Mouse (Mus musculus): ENCODE data around the gene Cenpx. TPM values are rescaled to one million over a fixed set of nuclear protein-coding genes. Genes with fewer than 3 reads are reported as not detected.

The Cenpx gene
- polyA plus RNA-seq, 1 experiment from 2014 or later = 120 TPM

DNA sequence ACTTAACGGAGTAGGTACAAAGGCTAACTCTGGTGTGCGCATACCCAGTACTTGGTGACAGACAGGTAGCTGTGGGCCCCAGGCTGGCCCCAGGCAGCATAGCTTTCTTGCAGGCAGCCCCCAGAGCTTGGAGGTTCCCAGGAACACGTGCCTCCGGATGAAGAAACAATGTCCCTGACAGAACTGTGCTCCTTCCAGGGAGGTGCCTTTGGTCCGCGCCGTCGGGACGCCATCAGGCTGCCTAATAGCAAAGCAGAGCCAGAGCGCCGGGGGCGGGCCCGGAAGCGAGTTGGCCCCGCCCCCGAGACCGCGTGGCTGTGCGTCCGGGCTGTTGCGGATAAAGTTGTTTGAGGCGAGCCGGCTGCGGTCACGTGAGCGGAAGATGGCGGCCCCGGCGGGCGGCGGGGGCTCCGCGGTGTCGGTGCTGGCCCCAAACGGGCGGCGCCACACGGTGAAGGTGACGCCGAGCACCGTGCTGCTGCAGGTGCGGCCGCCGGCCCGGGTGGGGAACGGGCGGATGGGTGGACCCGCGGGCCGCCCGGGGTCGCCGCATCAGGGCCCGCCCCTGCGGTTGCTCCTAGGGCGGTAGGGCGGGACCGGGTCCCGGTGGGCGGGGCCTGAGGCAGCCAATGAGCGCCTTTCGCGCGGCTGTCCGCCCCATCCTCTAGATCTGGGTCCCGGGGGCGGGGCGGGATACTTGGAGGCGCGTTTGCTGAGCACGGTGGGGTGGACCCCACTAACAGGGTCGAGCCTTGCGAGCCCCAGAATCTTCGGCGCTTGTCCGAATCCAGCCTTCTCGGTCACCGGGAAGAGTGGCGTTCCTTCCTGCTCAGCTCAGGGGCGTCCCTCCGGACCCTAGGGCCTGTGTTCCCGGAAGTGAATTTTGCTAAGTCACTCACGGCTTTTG, 40.6 kb downstream of the Cenpx start, which contains the start of gene Aspscr1:
Gene Aspscr1 (plus strand): TSS at position 287 of the 907 bp plus-strand sequence.
- H3K9ac ChIP-seq = peak within 1 kb of the TSS; percentile 89
- peaks cover 25% of the 10 kb centered on the region for H3K36me3 ChIP-seq
- H3K4me2 ChIP-seq = peak within 1 kb of the TSS; percentile 96
- 1% methylated on average over 83 of the region's 83 CpGs for WGBS
- H3K9me3 ChIP-seq = no peaks in the 10 kb centered on the region
- peak within 1 kb of the TSS; percentile 77 for H3K4me3 ChIP-seq
- peak; percentile 98 for ATAC-seq (ENCODE audit: extremely low read depth, insufficient number of reproducible peaks, low FRiP score, low TSS enrichment)
- H3K4me1 ChIP-seq = peaks cover 25% of the 10 kb centered on the region
- peak within 1 kb of the TSS; percentile 89 for H3K27ac ChIP-seq (replicated peaks)
- no peaks in the 10 kb centered on the region for H3K27me3 ChIP-seq (replicated peaks)

DNA sequence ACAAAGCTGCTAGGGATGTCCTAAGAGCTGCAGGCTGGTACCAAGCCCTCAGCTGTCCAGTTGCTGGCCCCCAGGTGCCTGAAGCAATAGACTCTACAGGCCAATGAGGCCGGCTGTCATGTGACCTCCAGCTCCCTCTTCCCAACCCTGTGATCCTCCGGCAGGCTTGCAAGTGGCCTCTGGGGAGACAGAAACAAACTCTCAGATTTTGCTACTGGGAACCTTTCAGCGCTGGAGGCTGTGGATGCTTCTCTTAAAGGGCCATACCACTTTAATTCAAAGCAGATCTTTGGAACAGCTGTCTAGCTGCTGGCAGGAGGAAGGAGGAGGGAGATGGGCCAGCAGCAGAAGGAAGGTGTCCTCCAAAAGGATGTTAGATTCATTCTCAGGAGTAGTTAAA, 46.9 kb downstream of the Cenpx start:
- peaks cover 15% of the 10 kb centered on the region for H3K4me1 ChIP-seq
- no peak overlapping the region for H3K27ac ChIP-seq (replicated peaks)
- no peak for ATAC-seq (ENCODE audit: extremely low read depth, insufficient number of reproducible peaks, low FRiP score, low TSS enrichment)
- H3K9me3 ChIP-seq = no peaks in the 10 kb centered on the region
- no peak overlapping the region for H3K4me2 ChIP-seq
- H3K27me3 ChIP-seq (replicated peaks) = peaks cover 38% of the 10 kb centered on the region
- WGBS = 4% methylated on average over 3 of the region's 3 CpGs
- H3K36me3 ChIP-seq = no peaks in the 10 kb centered on the region
- no peak overlapping the region for H3K4me3 ChIP-seq
- no peak overlapping the region for H3K9ac ChIP-seq

DNA sequence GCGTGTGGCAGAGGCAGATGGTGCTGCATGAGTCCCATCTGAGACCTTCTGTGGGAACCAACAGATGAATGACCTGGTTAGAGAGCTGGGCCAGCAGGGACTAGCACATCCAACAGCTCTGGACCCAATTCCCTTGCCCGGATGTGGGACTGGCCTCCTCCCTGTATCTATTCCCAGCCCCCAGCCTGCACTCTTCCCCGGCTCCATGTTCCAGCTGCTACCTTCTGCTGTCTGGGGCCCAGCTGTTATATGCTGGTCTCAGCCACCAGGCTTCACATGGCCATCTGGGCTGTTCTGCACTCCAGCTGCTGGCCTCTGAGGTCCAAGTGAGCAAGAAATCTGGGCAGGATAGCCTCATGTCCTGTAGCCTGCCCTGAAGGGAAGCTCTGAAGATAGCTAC, 48.1 kb downstream of the Cenpx start:
- H3K27me3 ChIP-seq (replicated peaks) = peaks cover 50% of the 10 kb centered on the region
- no peak overlapping the region for H3K9ac ChIP-seq
- no peaks in the 10 kb centered on the region for H3K36me3 ChIP-seq
- H3K9me3 ChIP-seq = no peaks in the 10 kb centered on the region
- H3K4me1 ChIP-seq = peaks cover 24% of the 10 kb centered on the region
- ATAC-seq (ENCODE audit: extremely low read depth, insufficient number of reproducible peaks, low FRiP score, low TSS enrichment) = no peak
- no peak overlapping the region for H3K4me2 ChIP-seq
- H3K27ac ChIP-seq (replicated peaks) = no peak overlapping the region
- no peak overlapping the region for H3K4me3 ChIP-seq
- WGBS = 52% methylated on average over 3 of the region's 3 CpGs

DNA sequence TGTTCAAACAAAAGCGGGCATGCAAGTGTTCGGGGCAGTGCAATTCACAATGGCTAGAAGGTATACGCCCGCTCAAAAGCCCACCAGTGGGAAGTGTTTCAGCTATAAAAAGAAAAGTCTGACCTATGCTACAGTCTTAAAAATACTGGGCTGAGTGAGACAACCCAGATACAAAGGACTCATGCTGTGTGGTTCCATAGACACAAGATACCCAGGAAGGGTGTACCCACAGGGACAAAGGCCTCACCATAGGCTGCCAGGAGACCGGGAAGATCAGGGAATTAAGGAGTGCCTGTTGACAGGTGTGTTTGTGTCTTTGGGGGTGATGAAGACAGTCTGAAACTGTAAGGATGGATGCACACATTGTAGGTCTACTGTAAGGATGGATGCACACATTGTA, 49.8 kb downstream of the Cenpx start:
- no peak for ATAC-seq (ENCODE audit: extremely low read depth, insufficient number of reproducible peaks, low FRiP score, low TSS enrichment)
- 83% methylated on average over 5 of the region's 5 CpGs for WGBS
- H3K27me3 ChIP-seq (replicated peaks) = peaks cover 67% of the 10 kb centered on the region

DNA sequence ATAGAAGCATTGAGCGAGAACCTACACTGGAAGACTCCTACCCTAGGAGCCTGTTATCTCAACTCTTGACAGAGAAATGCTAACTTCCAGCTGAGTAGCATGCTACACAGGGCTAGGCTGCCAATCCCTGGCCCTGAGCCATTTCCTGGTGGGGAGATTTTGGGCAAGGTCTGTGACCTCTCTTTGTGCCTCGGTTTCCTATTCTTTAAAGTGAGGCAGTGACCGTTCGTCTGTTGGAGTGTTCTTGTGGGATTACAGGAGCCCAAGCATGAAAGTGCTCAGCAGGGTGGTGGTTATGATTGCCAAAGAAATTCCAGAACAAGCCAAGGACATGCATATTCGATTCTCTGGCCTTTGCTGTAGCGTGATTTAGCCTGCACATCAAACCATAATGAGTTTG, 50.8 kb downstream of the Cenpx start:
- H3K4me2 ChIP-seq = no peak overlapping the region
- H3K9me3 ChIP-seq = no peaks in the 10 kb centered on the region
- H3K27ac ChIP-seq (replicated peaks) = no peak overlapping the region
- H3K27me3 ChIP-seq (replicated peaks) = peaks cover 76% of the 10 kb centered on the region
- no peak overlapping the region for H3K4me3 ChIP-seq
- ATAC-seq (ENCODE audit: extremely low read depth, insufficient number of reproducible peaks, low FRiP score, low TSS enrichment) = no peak
- no peaks in the 10 kb centered on the region for H3K36me3 ChIP-seq
- H3K9ac ChIP-seq = no peak overlapping the region
- 51% methylated on average over 6 of the region's 6 CpGs for WGBS
- H3K4me1 ChIP-seq = peaks cover 40% of the 10 kb centered on the region

More for the DNA sequence above, 49.8 kb downstream of the Cenpx start:
- H3K27ac ChIP-seq (replicated peaks) = no peak overlapping the region
- H3K9ac ChIP-seq = no peak overlapping the region
- H3K9me3 ChIP-seq = no peaks in the 10 kb centered on the region
- no peak overlapping the region for H3K4me2 ChIP-seq
- H3K36me3 ChIP-seq = no peaks in the 10 kb centered on the region
- H3K4me3 ChIP-seq = no peak overlapping the region
- H3K4me1 ChIP-seq = peaks cover 40% of the 10 kb centered on the region

DNA sequence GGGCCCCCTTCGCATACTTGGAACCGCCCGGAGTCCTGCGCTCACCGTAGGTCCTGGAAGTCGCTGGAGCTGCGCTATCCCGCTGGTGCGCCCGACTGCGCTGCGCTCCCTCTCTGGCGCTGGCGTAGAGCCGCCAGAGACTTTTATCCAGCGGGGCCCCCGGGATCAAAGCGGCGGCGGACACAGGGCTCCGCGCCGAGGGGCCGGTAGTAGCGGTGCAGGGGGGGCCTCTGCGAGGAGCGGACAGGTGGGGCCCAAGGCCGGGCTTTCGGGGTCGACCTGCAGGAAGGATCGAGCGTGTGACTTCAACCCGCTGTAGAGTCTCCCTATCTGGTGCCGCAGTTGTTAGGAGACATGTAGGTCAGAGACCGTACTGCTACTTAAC, 52.5 kb downstream of the Cenpx start, which contains the start of gene Notum:
Gene Notum (minus strand): TSS at position 100 of the 385 bp plus-strand sequence.
- Histone ChIP-seq H3K36me3 (no peaks in the 10 kb centered on the region), H3K9me3 (no peaks in the 10 kb centered on the region), H3K4me3 (peak within 1 kb of the TSS; percentile 56), H3K4me2 (peak within 1 kb of the TSS; percentile 71), H3K27me3 (replicated peaks) (peaks cover 93% of the 10 kb centered on the region), H3K9ac (peak within 1 kb of the TSS; percentile 74), H3K4me1 (peaks cover 30% of the 10 kb centered on the region), H3K27ac (replicated peaks) (no peak within 1 kb of the TSS)
- no peak for ATAC-seq (ENCODE audit: extremely low read depth, insufficient number of reproducible peaks, low FRiP score, low TSS enrichment)
- WGBS = 1% methylated on average over 35 of the region's 35 CpGs

Other genes starting within 250 kb of the Cenpx start
- 36.4 and 39.3 TPM in 2 replicates for gene Arl16, start 246.1 kb downstream of the Cenpx start, polyA plus RNA-seq (2015; fragmentation: Nextera tagmentation; extraction: Ambion mirVana)
- 212 and 228 TPM in 2 replicates for gene Mrpl12, start 229.1 kb downstream of the Cenpx start, polyA plus RNA-seq (2015; fragmentation: Nextera tagmentation; extraction: Ambion mirVana)
- 42.9 and 43.2 TPM in 2 replicates for gene Slc25a10, start 221.9 kb downstream of the Cenpx start, polyA plus RNA-seq (2015; fragmentation: Nextera tagmentation; extraction: Ambion mirVana)
- 2.1 and 2.4 TPM in 2 replicates for gene Gcgr, start 183.0 kb downstream of the Cenpx start, polyA plus RNA-seq (2015; fragmentation: Nextera tagmentation; extraction: Ambion mirVana)
- gene Mcrip1, start 164.0 kb downstream of the Cenpx start, polyA plus RNA-seq (2015; fragmentation: Nextera tagmentation; extraction: Ambion mirVana) = 134 and 140 TPM in 2 replicates
- gene Ppp1r27, start 162.6 kb downstream of the Cenpx start, polyA plus RNA-seq (2015; fragmentation: Nextera tagmentation; extraction: Ambion mirVana) = not detected in 2 replicates
- gene P4hb, start 140.5 kb downstream of the Cenpx start, polyA plus RNA-seq (2015; fragmentation: Nextera tagmentation; extraction: Ambion mirVana) = 427 and 448 TPM in 2 replicates
- 435 and 436 TPM in 2 replicates for gene Arhgdia, start 132.1 kb downstream of the Cenpx start, polyA plus RNA-seq (2015; fragmentation: Nextera tagmentation; extraction: Ambion mirVana)
- gene Alyref, start 115.4 kb downstream of the Cenpx start, polyA plus RNA-seq (2015; fragmentation: Nextera tagmentation; extraction: Ambion mirVana) = 253 and 284 TPM in 2 replicates
- 174 and 199 TPM in 2 replicates for gene Anapc11, start 115.3 kb downstream of the Cenpx start, polyA plus RNA-seq (2015; fragmentation: Nextera tagmentation; extraction: Ambion mirVana)
- gene Npb, start 105.3 kb downstream of the Cenpx start, polyA plus RNA-seq (2015; fragmentation: Nextera tagmentation; extraction: Ambion mirVana) = 14.9 and 18.6 TPM in 2 replicates
- gene Pcyt2, start 95.8 kb downstream of the Cenpx start, polyA plus RNA-seq (2015; fragmentation: Nextera tagmentation; extraction: Ambion mirVana) = 71.8 and 90.4 TPM in 2 replicates
- 17.7 and 20.4 TPM in 2 replicates for gene Sirt7, start 88.5 kb downstream of the Cenpx start, polyA plus RNA-seq (2015; fragmentation: Nextera tagmentation; extraction: Ambion mirVana)
- 18.1 and 19.9 TPM in 2 replicates for gene Mafg, start 80.1 kb downstream of the Cenpx start, polyA plus RNA-seq (2015; fragmentation: Nextera tagmentation; extraction: Ambion mirVana)
- gene Pycr1, start 70.0 kb downstream of the Cenpx start, polyA plus RNA-seq (2015; fragmentation: Nextera tagmentation; extraction: Ambion mirVana) = 22.2 and 23.5 TPM in 2 replicates
- 13.0 and 13.9 TPM in 2 replicates for gene Myadml2, start 65.6 kb downstream of the Cenpx start, polyA plus RNA-seq (2015; fragmentation: Nextera tagmentation; extraction: Ambion mirVana)
- gene Notum, start 52.6 kb downstream of the Cenpx start, polyA plus RNA-seq (2015; fragmentation: Nextera tagmentation; extraction: Ambion mirVana) = 2.3 and 2.7 TPM in 2 replicates
- 105 and 109 TPM in 2 replicates for gene Aspscr1, start 40.8 kb downstream of the Cenpx start, polyA plus RNA-seq (2015; fragmentation: Nextera tagmentation; extraction: Ambion mirVana)
- 27.8 and 28.1 TPM in 2 replicates for gene Lrrc45, start 187 bp upstream of the Cenpx start, polyA plus RNA-seq (2015; fragmentation: Nextera tagmentation; extraction: Ambion mirVana)
- gene Rac3, start 7.7 kb upstream of the Cenpx start, polyA plus RNA-seq (2015; fragmentation: Nextera tagmentation; extraction: Ambion mirVana) = 6.4 and 9.8 TPM in 2 replicates
- gene Dcxr, start 13.5 kb upstream of the Cenpx start, polyA plus RNA-seq (2015; fragmentation: Nextera tagmentation; extraction: Ambion mirVana) = 7.5 and 7.6 TPM in 2 replicates
- 2.1 and 3.8 TPM in 2 replicates for gene Cbr2, start 18.4 kb upstream of the Cenpx start, polyA plus RNA-seq (2015; fragmentation: Nextera tagmentation; extraction: Ambion mirVana)
- gene Hmga1b, start 49.1 kb upstream of the Cenpx start, polyA plus RNA-seq (2015; fragmentation: Nextera tagmentation; extraction: Ambion mirVana) = 1.8 and 2.6 TPM in 2 replicates
- 21.4 and 24.5 TPM in 2 replicates for gene Rfng, start 70.5 kb upstream of the Cenpx start, polyA plus RNA-seq (2015; fragmentation: Nextera tagmentation; extraction: Ambion mirVana)
- gene Gps1, start 70.5 kb upstream of the Cenpx start, polyA plus RNA-seq (2015; fragmentation: Nextera tagmentation; extraction: Ambion mirVana) = 139 and 146 TPM in 2 replicates
- gene Dus1l, start 82.7 kb upstream of the Cenpx start, polyA plus RNA-seq (2015; fragmentation: Nextera tagmentation; extraction: Ambion mirVana) = 40.8 and 45.2 TPM in 2 replicates
- 23.2 and 26.4 TPM in 2 replicates for gene Fasn, start 110.8 kb upstream of the Cenpx start, polyA plus RNA-seq (2015; fragmentation: Nextera tagmentation; extraction: Ambion mirVana)
- gene Ccdc57, start 219.1 kb upstream of the Cenpx start, polyA plus RNA-seq (2015; fragmentation: Nextera tagmentation; extraction: Ambion mirVana) = 3.1 and 3.7 TPM in 2 replicates
- gene Slc16a3, start 234.7 kb upstream of the Cenpx start, polyA plus RNA-seq (2015; fragmentation: Nextera tagmentation; extraction: Ambion mirVana) = 224 and 258 TPM in 2 replicates

Data from heart, embryonic 13.5 days (tissue).